Mouse (Mus musculus): Measurements from ENCODE around the gene Hist2h2bb. TPM values are rescaled to one million over a fixed set of nuclear protein-coding genes. Genes with fewer than 3 reads are reported as not detected.

Gene Hist2h2bb
- polyA plus RNA-seq, 1 experiment from 2014 or later, result 2.1 TPM

DNA sequence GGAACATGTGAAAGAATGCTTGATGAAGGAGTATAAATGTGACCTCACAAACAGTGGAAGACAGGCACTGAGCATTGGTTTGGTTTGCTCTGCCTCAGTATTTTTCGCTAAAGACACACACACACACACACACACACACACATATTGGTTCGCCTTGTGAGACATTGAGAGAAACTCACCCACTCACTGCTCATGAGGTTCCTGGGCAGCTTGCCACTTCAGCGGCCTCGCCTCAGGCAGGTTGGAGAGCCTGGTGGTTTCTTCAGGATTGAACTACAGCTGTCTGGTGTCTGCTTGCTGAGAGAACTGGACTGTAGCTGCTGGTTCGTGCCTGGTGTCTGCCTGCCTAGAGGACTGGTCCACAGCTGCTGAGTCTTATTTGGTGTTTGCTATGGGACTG lies 9.3 kb upstream of the Hist2h2bb start:
- Histone ChIP-seq H3K36me3 (ENCODE audit: control insufficient read depth, insufficient read depth, low read length) (no peaks in the 10 kb centered on the region), H3K9ac (ENCODE audit: low read depth, low read length) (no peak overlapping the region), H3K9me3 (ENCODE audit: control insufficient read depth, low read length) (no peaks in the 10 kb centered on the region), H3K27ac (ENCODE audit: low read depth, low read length) (no peak overlapping the region), H3K4me2 (ENCODE audit: low read length) (no peak overlapping the region), H3K4me3 (ENCODE audit: low read length) (no peak overlapping the region), H3K4me1 (ENCODE audit: control insufficient read depth, insufficient read depth, low read depth, low read length) (peaks cover 16% of the 10 kb centered on the region), H3K27me3 (replicated peaks; ENCODE audit: control insufficient read depth, insufficient read depth, low read length) (no peaks in the 10 kb centered on the region)
- no peak for ATAC-seq
- 91% methylated on average over 5 of the region's 5 CpGs for WGBS

DNA sequence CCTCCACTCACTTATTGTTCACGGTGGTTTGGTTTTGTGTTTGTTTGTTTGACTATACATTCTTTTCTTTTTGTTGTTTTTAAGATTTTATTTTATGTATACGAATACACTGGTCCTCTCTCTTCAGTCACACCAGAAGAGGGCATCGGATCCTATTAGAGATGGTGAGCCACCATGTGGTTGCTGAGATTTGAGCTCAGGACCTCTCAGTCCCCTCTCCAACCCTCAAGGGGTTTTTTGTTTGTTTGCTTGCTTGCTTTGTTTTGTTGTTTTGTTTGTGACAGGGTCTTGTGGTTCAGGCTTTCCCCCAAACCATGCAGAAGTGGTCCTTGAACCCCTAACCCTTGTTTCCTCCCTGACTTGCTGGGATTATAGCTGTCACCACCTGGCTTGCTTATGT lies 7.9 kb upstream of the Hist2h2bb start:
- H3K27ac ChIP-seq (ENCODE audit: low read depth, low read length), result peak overlapping the region; percentile 97
- H3K4me1 ChIP-seq (ENCODE audit: control insufficient read depth, insufficient read depth, low read depth, low read length), result peaks cover 16% of the 10 kb centered on the region
- H3K9ac ChIP-seq (ENCODE audit: low read depth, low read length), result peak overlapping the region; percentile 83
- ATAC-seq, result no peak
- H3K4me3 ChIP-seq (ENCODE audit: low read length), result peak overlapping the region; percentile 65
- no peaks in the 10 kb centered on the region for H3K9me3 ChIP-seq (ENCODE audit: control insufficient read depth, low read length)
- peak overlapping the region; percentile 84 for H3K4me2 ChIP-seq (ENCODE audit: low read length)
- H3K36me3 ChIP-seq (ENCODE audit: control insufficient read depth, insufficient read depth, low read length), result no peaks in the 10 kb centered on the region
- H3K27me3 ChIP-seq (replicated peaks; ENCODE audit: control insufficient read depth, insufficient read depth, low read length), result no peaks in the 10 kb centered on the region
- WGBS, result 47% methylated on average over 3 of the region's 3 CpGs

GRCm38 (mm10) chr3:96262216-96262875 lies 7.2 kb upstream of the Hist2h2bb start:
- Histone ChIP-seq H3K36me3 (ENCODE audit: control insufficient read depth, insufficient read depth, low read length) (no peaks in the 10 kb centered on the region), H3K9me3 (ENCODE audit: control insufficient read depth, low read length) (no peaks in the 10 kb centered on the region), H3K27ac (ENCODE audit: low read depth, low read length) (peak overlapping the region; percentile 97), H3K4me3 (ENCODE audit: low read length) (peak overlapping the region; percentile 65), H3K4me2 (ENCODE audit: low read length) (peak overlapping the region; percentile 84), H3K27me3 (replicated peaks; ENCODE audit: control insufficient read depth, insufficient read depth, low read length) (no peaks in the 10 kb centered on the region), H3K4me1 (ENCODE audit: control insufficient read depth, insufficient read depth, low read depth, low read length) (peaks cover 16% of the 10 kb centered on the region), H3K9ac (ENCODE audit: low read depth, low read length) (peak overlapping the region; percentile 83)
- WGBS, result under 1% methylated on average over 19 of the region's 19 CpGs
- ATAC-seq, result peak; percentile 83

GRCm38 (mm10) chr3:96262979-96263550 lies 6.5 kb upstream of the Hist2h2bb start, which contains the start of gene Hist2h4:
Gene Hist2h4, minus strand, starts transcription at chr3:96263311.
- peak within 1 kb of the TSS; percentile 83 for H3K9ac ChIP-seq (ENCODE audit: low read depth, low read length)
- ATAC-seq, result peak; percentile 93
- peak within 1 kb of the TSS; percentile 84 for H3K4me2 ChIP-seq (ENCODE audit: low read length)
- H3K9me3 ChIP-seq (ENCODE audit: control insufficient read depth, low read length), result no peaks in the 10 kb centered on the region
- H3K4me3 ChIP-seq (ENCODE audit: low read length), result peak within 1 kb of the TSS; percentile 65
- H3K27me3 ChIP-seq (replicated peaks; ENCODE audit: control insufficient read depth, insufficient read depth, low read length), result no peaks in the 10 kb centered on the region
- no peaks in the 10 kb centered on the region for H3K36me3 ChIP-seq (ENCODE audit: control insufficient read depth, insufficient read depth, low read length)
- peaks cover 19% of the 10 kb centered on the region for H3K4me1 ChIP-seq (ENCODE audit: control insufficient read depth, insufficient read depth, low read depth, low read length)
- peak within 1 kb of the TSS; percentile 97 for H3K27ac ChIP-seq (ENCODE audit: low read depth, low read length)
- under 1% methylated on average over 40 of the region's 40 CpGs for WGBS

- Histone ChIP-seq H3K36me3 (ENCODE audit: control insufficient read depth, insufficient read depth, low read length) (no peaks in the 10 kb centered on the region), H3K27me3 (replicated peaks; ENCODE audit: control insufficient read depth, insufficient read depth, low read length) (no peaks in the 10 kb centered on the region), H3K27ac (ENCODE audit: low read depth, low read length) (peak overlapping the region; percentile 84), H3K9ac (ENCODE audit: low read depth, low read length) (peak overlapping the region; percentile 66), H3K4me3 (ENCODE audit: low read length) (peak overlapping the region; percentile 65), H3K4me2 (ENCODE audit: low read length) (peak overlapping the region; percentile 84), H3K9me3 (ENCODE audit: control insufficient read depth, low read length) (no peaks in the 10 kb centered on the region), H3K4me1 (ENCODE audit: control insufficient read depth, insufficient read depth, low read depth, low read length) (peaks cover 21% of the 10 kb centered on the region)
- 3% methylated on average over 27 of the region's 27 CpGs for WGBS
- peak; percentile 32; the same call in 1 of the 2 replicates for ATAC-seq
Measured at GRCm38 (mm10) chr3:96263558-96264403, 5.8 kb upstream of the Hist2h2bb start.

DNA sequence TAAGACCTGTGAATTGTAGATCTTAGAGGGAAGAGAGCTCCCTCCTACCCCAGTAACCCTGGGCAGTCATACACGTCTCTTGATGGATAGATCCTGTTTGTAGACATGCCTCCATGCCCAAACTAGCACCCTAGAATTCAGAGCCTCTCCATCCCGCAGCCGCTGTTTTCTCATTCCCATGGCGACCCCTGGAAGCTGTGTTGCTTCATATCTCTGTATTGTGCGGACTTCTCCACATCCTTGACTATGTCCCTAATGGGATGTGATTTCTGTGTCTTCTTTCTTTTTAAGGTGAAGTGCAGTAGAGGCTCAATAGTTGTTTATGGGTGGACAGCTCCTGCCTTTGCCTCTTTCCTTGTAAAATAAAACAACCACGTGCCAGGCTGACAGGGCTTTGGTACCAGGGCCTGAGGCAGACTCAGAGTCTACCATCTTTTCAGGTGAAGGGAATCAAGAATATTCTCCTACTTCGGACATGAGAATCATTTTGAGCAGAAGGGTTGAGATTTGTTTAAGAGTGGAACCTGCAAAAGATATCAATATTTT lies 5.1 kb upstream of the Hist2h2bb start:
- 72% methylated on average over 7 of the region's 7 CpGs for WGBS
- H3K27me3 ChIP-seq (replicated peaks; ENCODE audit: control insufficient read depth, insufficient read depth, low read length), result no peaks in the 10 kb centered on the region
- no peaks in the 10 kb centered on the region for H3K9me3 ChIP-seq (ENCODE audit: control insufficient read depth, low read length)
- peak overlapping the region; percentile 66 for H3K9ac ChIP-seq (ENCODE audit: low read depth, low read length)
- peak overlapping the region; percentile 84 for H3K4me2 ChIP-seq (ENCODE audit: low read length)
- H3K27ac ChIP-seq (ENCODE audit: low read depth, low read length), result peak overlapping the region; percentile 84
- H3K36me3 ChIP-seq (ENCODE audit: control insufficient read depth, insufficient read depth, low read length), result no peaks in the 10 kb centered on the region
- no peak for ATAC-seq
- no peak overlapping the region for H3K4me3 ChIP-seq (ENCODE audit: low read length)
- peaks cover 21% of the 10 kb centered on the region for H3K4me1 ChIP-seq (ENCODE audit: control insufficient read depth, insufficient read depth, low read depth, low read length)

DNA sequence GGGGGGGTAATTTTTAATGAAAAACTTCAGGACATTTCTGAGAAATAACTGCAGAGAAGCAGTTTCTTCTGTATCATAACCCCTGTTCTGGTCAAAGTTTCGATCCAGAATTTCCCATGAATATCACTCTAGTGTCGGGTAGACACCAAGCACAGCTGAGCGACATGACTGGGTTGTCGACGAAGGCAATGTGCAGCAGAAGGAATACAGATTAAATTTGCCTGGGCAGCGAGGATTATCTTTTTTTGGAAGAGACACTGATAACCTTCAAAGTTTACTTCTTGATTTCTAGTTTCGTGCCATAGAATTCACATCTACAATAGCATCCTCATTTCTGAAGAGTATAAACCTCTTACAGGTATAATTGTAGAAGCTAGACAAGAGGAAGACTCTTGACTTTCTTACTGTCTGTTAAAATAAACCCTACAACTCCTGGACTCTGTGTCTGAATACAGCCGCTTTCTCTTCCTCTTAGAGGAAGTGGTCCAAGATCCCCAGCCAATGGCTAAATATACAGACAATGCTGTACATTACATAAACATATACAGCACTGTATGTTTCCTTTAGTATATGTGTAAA lies 3.3 kb upstream of the Hist2h2bb start:
- Histone ChIP-seq H3K36me3 (ENCODE audit: control insufficient read depth, insufficient read depth, low read length) (no peaks in the 10 kb centered on the region), H3K27me3 (replicated peaks; ENCODE audit: control insufficient read depth, insufficient read depth, low read length) (no peaks in the 10 kb centered on the region), H3K4me3 (ENCODE audit: low read length) (no peak overlapping the region), H3K9ac (ENCODE audit: low read depth, low read length) (no peak overlapping the region), H3K4me2 (ENCODE audit: low read length) (no peak overlapping the region), H3K9me3 (ENCODE audit: control insufficient read depth, low read length) (no peaks in the 10 kb centered on the region), H3K4me1 (ENCODE audit: control insufficient read depth, insufficient read depth, low read depth, low read length) (peaks cover 21% of the 10 kb centered on the region), H3K27ac (ENCODE audit: low read depth, low read length) (no peak overlapping the region)
- ATAC-seq, result no peak
- WGBS, result 93% methylated on average over 8 of the region's 8 CpGs

- Histone ChIP-seq H3K4me1 (ENCODE audit: control insufficient read depth, insufficient read depth, low read depth, low read length) (peaks cover 12% of the 10 kb centered on the region), H3K36me3 (ENCODE audit: control insufficient read depth, insufficient read depth, low read length) (no peaks in the 10 kb centered on the region), H3K4me3 (ENCODE audit: low read length) (no peak overlapping the region), H3K9me3 (ENCODE audit: control insufficient read depth, low read length) (no peaks in the 10 kb centered on the region), H3K27ac (ENCODE audit: low read depth, low read length) (peak overlapping the region; percentile 18; the same call in 1 of the 2 replicates), H3K27me3 (replicated peaks; ENCODE audit: control insufficient read depth, insufficient read depth, low read length) (no peaks in the 10 kb centered on the region), H3K4me2 (ENCODE audit: low read length) (no peak overlapping the region; the same call in 1 of the 2 replicates), H3K9ac (ENCODE audit: low read depth, low read length) (no peak overlapping the region)
- ATAC-seq, result no peak
- 83% methylated on average over 4 of the region's 4 CpGs for WGBS
Measured at GRCm38 (mm10) chr3:96267541-96267940, 2.0 kb upstream of the Hist2h2bb start.
